Mouse (Mus musculus) cerebellum, adult 2 months (tissue): ENCODE data around the gene Slc6a2.

Source experiments
- CTCF ChIP-seq: fragments of 200-500 bp; IDR thresholded peaks from 2 replicates; pipeline ENCODE4 v1.5.1; 2011; ENCODE audit warnings: low read depth, mild to moderate bottlenecking, control low read depth, low read length, moderate library complexity, borderline replicate concordance; ENCODE audit not compliant: insufficient read depth
- POLR2A ChIP-seq: fragments of 200-500 bp; IDR thresholded peaks from 2 replicates; pipeline ENCODE4 v1.6.1; 2011; ENCODE audit warnings: low read length, control low read depth, borderline replicate concordance; ENCODE audit not compliant: insufficient read depth

GRCm38 (mm10) chr8:93048092-93048491, 88.2 kb downstream of the Slc6a2 start, which contains the start of gene Ces1a:
- TF ChIP-seq CTCF (no peak), POLR2A (no peak)
